Mouse (Mus musculus) liver, embryonic 16.5 days (tissue): ENCODE measurements at regions not wholly inside any gene's neighbourhood (a gene's known extent, or its start where the extent isn't known, plus 50 kb on each side); places are given as distances from the start of the nearest gene placed in this dataset.

Experiments
- ATAC-seq: fragments of 200-750 bp; cut with Nextera tagmentation; 2 replicates; pipeline ENCODE4 v1.8.0; 2017; ENCODE audit warnings: low read depth, mild to moderate bottlenecking, moderate number of reproducible peaks, moderate library complexity
- H3K27ac ChIP-seq: fragments of 300-500 bp; sonication (generic); 2 replicates; pipeline ENCODE4 v1.5.1; 2014; ENCODE audit warnings: mild to moderate bottlenecking, low read length
- H3K27me3 ChIP-seq: fragments of 300-500 bp; sonication (generic); 2 replicates; pipeline ENCODE4 v1.6.1; 2014; ENCODE audit warnings: low read depth, low read length, mixed read lengths; ENCODE audit not compliant: control insufficient read depth, insufficient read depth
- H3K36me3 ChIP-seq: fragments of 300-500 bp; sonication (generic); 2 replicates; pipeline ENCODE4 v1.6.1; 2014; ENCODE audit warnings: mild to moderate bottlenecking; ENCODE audit not compliant: control insufficient read depth, insufficient read depth
- H3K4me1 ChIP-seq: fragments of 300-500 bp; sonication (generic); 2 replicates; pipeline ENCODE4 v1.6.1; 2014; ENCODE audit warnings: low read depth, low read length, mixed read lengths; ENCODE audit not compliant: control insufficient read depth
- H3K4me2 ChIP-seq: fragments of 300-500 bp; sonication (generic); 2 replicates; pipeline ENCODE4 v1.6.1; 2014; ENCODE audit warnings: low read depth, low read length, mixed read lengths
- H3K4me3 ChIP-seq: fragments of 300-500 bp; sonication (generic); 2 replicates; pipeline ENCODE4 v1.5.1; 2014; ENCODE audit warnings: low read depth, mild to moderate bottlenecking, low read length
- H3K9ac ChIP-seq: fragments of 300-500 bp; sonication (generic); 2 replicates; pipeline ENCODE4 v1.6.1; 2014; ENCODE audit warnings: low read depth, low read length
- H3K9me3 ChIP-seq: fragments of 300-500 bp; sonication (generic); replicated peaks from 2 replicates; pipeline ENCODE4 v1.6.1; 2016; ENCODE audit warnings: low read length; ENCODE audit not compliant: control insufficient read depth
- WGBS: fragments of 180-500 bp; shearing (Covaris S2); extraction: QIAGEN DNeasy Blood & Tissue Kit; methylation state at CpG from one replicate; pipeline ENCODE4 v1.1.7; 2014; ENCODE audit not compliant: insufficient replicate concordance; 5-methylcytosine and 5-hydroxymethylcytosine counted together

DNA sequence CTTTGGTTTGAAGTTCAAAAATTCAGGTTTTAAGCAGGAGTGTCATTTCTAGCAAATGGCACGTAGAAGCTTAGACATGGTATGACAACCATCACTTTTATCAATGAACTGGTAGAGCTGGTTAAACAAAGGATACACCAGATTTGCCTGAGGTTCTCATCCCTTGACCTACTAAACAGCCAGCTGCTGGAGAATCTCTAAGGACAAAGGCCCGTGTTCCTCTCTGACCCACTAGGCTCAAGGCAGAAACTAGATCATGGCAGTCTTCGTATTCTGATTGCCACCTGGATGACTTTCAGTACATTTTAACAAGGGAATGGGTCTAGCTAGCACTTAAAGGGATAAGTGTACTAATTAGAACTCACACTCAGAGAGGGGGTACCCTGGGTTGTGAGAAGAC, 155.2 kb upstream of the Bcl6 start:
- Histone ChIP-seq H3K4me2 (no peak overlapping the region), H3K9ac (no peak overlapping the region), H3K4me1 (no peaks in the 10 kb centered on the region), H3K9me3 (no peaks in the 10 kb centered on the region), H3K36me3 (no peaks in the 10 kb centered on the region), H3K27ac (no peak overlapping the region), H3K27me3 (no peaks in the 10 kb centered on the region), H3K4me3 (no peak overlapping the region)
- WGBS, result 69% methylated on average over 3 of the region's 3 CpGs
- no peak for ATAC-seq

- Histone ChIP-seq H3K4me3 (no peak overlapping the region), H3K27me3 (no peaks in the 10 kb centered on the region), H3K9me3 (no peaks in the 10 kb centered on the region), H3K4me2 (no peak overlapping the region), H3K4me1 (no peaks in the 10 kb centered on the region), H3K9ac (no peak overlapping the region), H3K27ac (no peak overlapping the region), H3K36me3 (no peaks in the 10 kb centered on the region)
- ATAC-seq, result no peak
- 43% methylated on average over 5 of the region's 5 CpGs for WGBS
These were observed 154.4 kb upstream of the Bcl6 start for GRCm38 (mm10) chr16:24142915-24143541.

DNA sequence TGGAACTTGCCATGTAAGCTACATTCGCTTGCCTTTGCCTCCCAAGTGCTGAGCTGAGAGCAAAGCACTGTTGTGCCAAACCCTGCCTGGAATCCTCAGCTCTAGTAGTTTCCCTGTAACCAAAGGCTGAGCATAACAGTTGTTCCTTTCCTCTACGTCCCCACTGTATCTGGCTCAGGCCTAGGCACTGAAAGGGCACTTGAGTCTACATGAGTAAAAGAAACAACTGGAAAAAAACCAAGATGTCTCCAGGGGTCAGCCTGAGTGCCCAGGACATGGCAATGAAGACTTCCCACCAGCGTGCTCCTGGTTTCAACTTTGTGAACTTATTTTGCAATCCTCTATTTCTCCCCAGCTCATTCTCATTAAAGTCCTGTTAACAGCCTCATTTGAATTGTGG, 150.5 kb upstream of the Bcl6 start:
- WGBS, result 64% methylated on average over 3 of the region's 3 CpGs
- Histone ChIP-seq H3K4me1 (peaks cover 3% of the 10 kb centered on the region; the same call in 1 of the 2 replicates), H3K9me3 (no peaks in the 10 kb centered on the region), H3K27me3 (no peaks in the 10 kb centered on the region), H3K9ac (no peak overlapping the region), H3K4me2 (no peak overlapping the region), H3K36me3 (no peaks in the 10 kb centered on the region), H3K27ac (no peak overlapping the region), H3K4me3 (no peak overlapping the region)
- ATAC-seq, result no peak

DNA sequence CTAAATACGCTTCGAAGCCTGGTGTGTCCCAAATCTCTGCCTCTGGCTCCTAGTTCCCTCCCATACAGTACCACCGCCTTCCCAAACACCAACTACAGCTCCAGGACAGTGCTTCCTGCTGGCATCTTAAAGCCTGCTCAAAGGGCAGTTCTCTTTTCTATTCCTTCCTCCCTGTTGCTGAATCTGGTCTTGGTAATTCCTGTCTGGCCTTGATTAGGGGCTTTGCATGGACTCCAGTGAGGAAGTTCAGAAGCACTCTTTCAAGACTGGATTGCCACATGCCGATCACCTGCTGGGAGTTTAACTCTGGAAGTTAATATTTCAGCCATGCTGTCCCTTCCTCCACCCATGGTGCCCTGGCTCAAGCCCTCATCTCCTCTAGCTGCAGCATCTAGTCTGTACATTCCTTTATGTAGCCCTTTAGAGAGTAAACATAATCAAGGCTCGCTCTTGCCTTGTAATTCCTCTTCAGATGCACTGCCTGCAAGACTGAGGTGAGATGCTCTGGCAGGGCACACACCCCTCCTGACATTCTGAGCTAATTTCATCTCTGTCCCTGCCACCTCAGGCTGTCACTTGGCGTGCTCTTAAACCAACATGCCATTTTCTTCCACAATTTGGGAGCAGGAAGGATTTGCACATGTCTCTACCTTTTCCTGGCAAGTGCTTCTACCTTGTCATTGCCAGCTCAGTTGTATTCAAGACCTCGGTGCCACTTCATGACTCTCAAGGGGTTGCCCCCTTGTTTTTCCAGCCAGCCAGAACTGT, 148.8 kb upstream of the Bcl6 start:
- no peak for ATAC-seq

GRCm38 (mm10) chr16:24136483-24137148, 148.0 kb upstream of the Bcl6 start:
- Histone ChIP-seq H3K4me2 (no peak overlapping the region), H3K9me3 (no peaks in the 10 kb centered on the region), H3K27me3 (no peaks in the 10 kb centered on the region), H3K4me3 (no peak overlapping the region), H3K9ac (no peak overlapping the region), H3K36me3 (no peaks in the 10 kb centered on the region), H3K4me1 (peaks cover 3% of the 10 kb centered on the region; the same call in 1 of the 2 replicates), H3K27ac (no peak overlapping the region)
- no peak for ATAC-seq
- 26% methylated on average over 5 of the region's 5 CpGs for WGBS

More for the DNA sequence above, 148.8 kb upstream of the Bcl6 start:
- Histone ChIP-seq H3K27me3 (no peaks in the 10 kb centered on the region), H3K4me2 (no peak overlapping the region), H3K27ac (no peak overlapping the region), H3K36me3 (no peaks in the 10 kb centered on the region), H3K9ac (no peak overlapping the region), H3K4me1 (peaks cover 3% of the 10 kb centered on the region; the same call in 1 of the 2 replicates), H3K4me3 (no peak overlapping the region), H3K9me3 (no peaks in the 10 kb centered on the region)
- WGBS, result 55% methylated on average over 7 of the region's 7 CpGs

GRCm38 (mm10) chr16:24135841-24136240, 147.2 kb upstream of the Bcl6 start:
- H3K36me3 ChIP-seq, result no peaks in the 10 kb centered on the region
- no peaks in the 10 kb centered on the region for H3K9me3 ChIP-seq
- H3K4me2 ChIP-seq, result no peak overlapping the region
- H3K4me3 ChIP-seq, result no peak overlapping the region
- no peak for ATAC-seq
- no peaks in the 10 kb centered on the region for H3K27me3 ChIP-seq
- WGBS, result 80% methylated on average over 5 of the region's 5 CpGs
- H3K4me1 ChIP-seq, result peaks cover 3% of the 10 kb centered on the region; the same call in 1 of the 2 replicates
- no peak overlapping the region for H3K27ac ChIP-seq
- no peak overlapping the region for H3K9ac ChIP-seq

DNA sequence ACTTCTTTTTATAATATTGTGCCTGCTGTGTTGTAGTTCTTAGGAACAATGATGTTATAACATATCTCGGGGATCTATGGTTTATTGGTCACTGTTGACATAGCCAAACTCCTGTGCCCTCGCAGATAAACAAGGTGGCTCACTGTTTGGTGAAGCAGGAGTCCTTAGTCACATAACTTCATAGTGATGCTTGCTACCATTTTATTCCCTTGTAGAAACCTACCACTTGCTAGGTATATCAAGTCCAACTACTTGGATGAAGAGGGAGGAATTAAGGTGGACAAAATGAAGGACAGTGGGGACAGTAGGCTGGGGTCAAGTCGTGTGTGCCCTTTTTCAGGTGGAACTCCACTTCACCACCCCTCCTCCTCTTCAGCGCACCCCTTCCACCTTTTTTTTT, 146.7 kb upstream of the Bcl6 start:
- H3K9me3 ChIP-seq, result no peaks in the 10 kb centered on the region
- ATAC-seq, result no peak
- H3K36me3 ChIP-seq, result no peaks in the 10 kb centered on the region
- H3K27me3 ChIP-seq, result no peaks in the 10 kb centered on the region
- WGBS, result 54% methylated on average over 3 of the region's 4 CpGs
- no peak overlapping the region for H3K4me3 ChIP-seq
- H3K4me1 ChIP-seq, result peaks cover 3% of the 10 kb centered on the region; the same call in 1 of the 2 replicates
- H3K27ac ChIP-seq, result no peak overlapping the region
- no peak overlapping the region for H3K4me2 ChIP-seq
- no peak overlapping the region for H3K9ac ChIP-seq

DNA sequence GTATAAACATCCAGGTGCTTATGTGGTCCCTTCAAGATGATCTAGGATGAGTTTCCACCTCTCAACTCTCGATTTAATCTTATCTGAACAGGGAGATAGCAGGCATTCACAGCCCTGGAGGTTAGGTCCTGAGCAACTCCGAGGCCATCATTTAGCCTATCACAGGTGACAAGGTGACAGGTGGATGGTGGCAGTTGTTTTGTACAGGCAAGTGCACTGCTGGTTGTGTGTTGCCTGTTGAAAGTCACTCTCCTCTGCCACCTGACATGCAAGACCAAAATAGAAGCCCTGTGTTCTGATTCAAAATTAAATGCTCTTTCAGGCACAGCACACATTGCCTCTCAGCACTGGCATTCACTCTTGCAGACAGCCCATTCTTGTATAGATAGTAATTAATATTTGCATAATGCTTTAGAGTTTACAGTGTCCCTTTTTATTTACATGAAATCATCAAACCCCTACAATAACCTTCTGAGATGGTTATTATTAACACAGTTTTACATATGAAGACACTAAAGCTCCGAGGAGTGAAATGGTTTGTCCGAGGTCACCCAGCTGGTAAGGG, 145.9 kb upstream of the Bcl6 start:
- no peaks in the 10 kb centered on the region for H3K9me3 ChIP-seq
- no peaks in the 10 kb centered on the region for H3K36me3 ChIP-seq
- no peak overlapping the region for H3K27ac ChIP-seq
- 45% methylated on average over 4 of the region's 4 CpGs for WGBS
- H3K27me3 ChIP-seq, result no peaks in the 10 kb centered on the region
- ATAC-seq, result no peak
- no peak overlapping the region for H3K4me2 ChIP-seq
- H3K9ac ChIP-seq, result no peak overlapping the region
- peaks cover 3% of the 10 kb centered on the region; the same call in 1 of the 2 replicates for H3K4me1 ChIP-seq
- no peak overlapping the region for H3K4me3 ChIP-seq

DNA sequence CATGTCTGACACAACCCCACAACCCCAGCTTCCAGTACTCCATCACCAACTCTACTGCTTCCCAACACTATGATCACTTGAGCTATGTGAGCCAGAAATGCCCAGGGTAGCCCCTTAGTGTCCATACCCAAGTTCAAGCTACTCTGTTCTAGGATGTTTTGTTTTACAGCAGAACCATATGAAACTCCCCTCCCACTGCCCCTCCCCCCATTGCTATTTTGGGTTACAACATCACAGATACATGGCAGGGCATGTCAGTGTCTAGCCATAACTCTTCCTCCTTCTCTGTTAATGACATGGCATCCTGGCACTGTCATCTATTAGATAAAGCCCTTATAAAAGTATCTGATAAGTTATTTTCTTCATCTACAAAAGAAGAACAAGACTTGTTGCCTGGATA, 142.0 kb upstream of the Bcl6 start:
- H3K27ac ChIP-seq, result no peak overlapping the region
- H3K9me3 ChIP-seq, result no peaks in the 10 kb centered on the region
- H3K36me3 ChIP-seq, result no peaks in the 10 kb centered on the region
- H3K4me1 ChIP-seq, result no peaks in the 10 kb centered on the region
- H3K4me2 ChIP-seq, result no peak overlapping the region
- H3K9ac ChIP-seq, result no peak overlapping the region
- no peaks in the 10 kb centered on the region for H3K27me3 ChIP-seq
- no peak overlapping the region for H3K4me3 ChIP-seq
- no peak for ATAC-seq
